Mouse (Mus musculus): ENCODE data around the gene Rrm2.

Rrm2 gene

DNA sequence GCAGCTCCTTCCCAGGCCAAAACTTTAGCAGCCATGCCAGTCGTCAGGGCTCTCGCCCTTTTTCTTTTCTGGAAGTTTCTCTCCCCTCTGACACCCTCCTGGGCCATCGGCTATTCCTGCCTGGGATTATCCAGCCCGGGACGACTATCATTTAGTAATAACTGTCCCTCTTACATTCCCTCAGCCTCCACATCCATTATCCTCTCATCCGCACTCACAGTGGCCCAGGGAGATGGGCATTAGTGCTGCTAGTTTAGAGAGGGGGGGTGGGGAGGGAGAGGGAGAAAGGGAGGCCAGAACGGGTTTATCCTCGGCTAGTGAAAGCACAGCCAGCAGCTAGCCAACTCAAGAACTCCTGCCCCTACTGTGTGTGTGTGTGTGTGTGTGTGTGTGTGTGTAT, 39.3 kb downstream of the Rrm2 start:
- DNase-seq (ENCODE audit: low spot score in 2 of 2) = no peak

GRCm38 (mm10) chr12:24750521-24750920, 42.5 kb downstream of the Rrm2 start:
- no peak for DNase-seq (ENCODE audit: low spot score in 2 of 2)

DNA sequence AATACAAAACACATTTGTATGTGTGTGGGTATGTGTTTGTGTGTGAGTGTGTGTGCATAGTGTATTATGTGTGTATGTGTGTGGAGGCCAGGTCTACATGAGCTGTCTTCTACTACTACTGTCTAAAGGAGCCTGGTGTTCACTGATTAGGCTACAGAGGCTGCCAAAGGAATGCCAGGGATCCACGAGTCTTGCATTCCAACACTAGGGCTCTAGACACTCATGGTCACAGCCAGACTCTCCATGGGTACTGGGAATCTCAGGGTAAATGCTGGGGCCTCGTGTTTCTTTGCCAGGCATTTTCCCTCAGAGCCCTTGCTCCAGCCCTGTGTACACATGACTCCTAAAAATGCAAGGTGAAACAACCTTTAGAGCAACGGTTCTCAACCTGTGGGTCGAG, 45.6 kb downstream of the Rrm2 start:
- DNase-seq (ENCODE audit: low spot score in 2 of 2) = no peak

GRCm38 (mm10) chr12:24754693-24755092, 46.7 kb downstream of the Rrm2 start:
- no peak for DNase-seq (ENCODE audit: low spot score in 2 of 2)

DNA sequence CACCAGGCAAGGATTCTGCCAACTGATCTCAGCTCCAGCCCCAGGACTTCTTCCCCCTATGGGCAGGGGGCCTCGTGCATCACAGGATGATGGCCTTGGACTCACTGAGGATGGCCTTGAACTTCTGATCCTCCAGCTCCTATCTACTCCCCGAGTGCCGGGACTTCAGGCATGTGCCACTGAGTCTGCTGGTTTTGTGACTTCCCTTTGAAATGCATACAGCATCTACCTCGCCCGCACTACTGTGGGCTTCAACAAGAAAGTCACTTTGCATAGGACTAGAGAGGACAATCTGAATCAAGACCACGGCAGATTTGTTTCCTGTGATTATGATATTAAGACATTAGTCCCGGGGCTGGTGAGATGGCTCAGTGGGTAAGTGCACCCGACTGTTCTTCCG, 47.4 kb downstream of the Rrm2 start:
- no peak for DNase-seq (ENCODE audit: low spot score in 2 of 2)

- DNase-seq (ENCODE audit: low spot score in 2 of 2) = no peak
Measured at GRCm38 (mm10) chr12:24757387-24757786, 49.3 kb downstream of the Rrm2 start.

DNA sequence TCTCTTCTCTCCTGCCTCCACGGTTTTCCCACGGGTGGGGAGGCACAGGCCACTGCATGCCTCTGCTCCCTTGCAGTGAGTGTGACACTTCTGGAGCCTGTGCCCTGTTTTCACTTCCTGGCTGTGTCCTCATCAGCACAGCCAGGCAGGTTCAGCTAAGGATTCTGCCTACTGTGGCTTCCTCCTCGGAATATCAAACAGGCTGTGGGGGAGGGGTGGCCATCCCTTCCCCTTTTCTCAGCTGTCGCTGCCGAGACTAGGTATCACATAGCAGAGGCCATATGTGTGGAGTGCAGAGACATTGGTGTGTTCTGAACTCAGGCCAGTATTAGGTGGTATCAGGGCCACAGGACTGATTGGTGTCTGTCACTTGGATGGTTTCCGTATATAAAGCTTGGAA, 50.3 kb downstream of the Rrm2 start:
- DNase-seq (ENCODE audit: low spot score in 2 of 2) = peak; percentile 6 to 28

DNA sequence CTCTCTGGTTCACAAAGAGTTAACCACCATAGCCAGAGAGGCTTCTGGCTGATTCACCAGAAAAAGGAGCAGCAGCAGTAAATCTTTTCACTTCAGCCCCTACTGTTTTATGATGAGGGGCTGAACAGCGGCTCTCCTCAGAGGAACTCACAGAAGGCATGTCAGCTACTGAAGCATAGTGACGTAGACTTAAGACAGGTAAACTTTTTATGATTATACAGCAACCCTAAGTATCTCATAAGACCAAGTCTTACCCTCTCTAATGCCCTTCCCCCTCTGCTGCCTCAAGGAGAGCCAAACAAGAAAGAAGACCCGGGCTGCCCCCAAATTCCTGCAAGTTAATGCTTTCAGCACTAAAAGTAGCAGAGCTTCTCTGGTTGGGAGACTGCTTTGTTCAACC, 54.2 kb downstream of the Rrm2 start:
- DNase-seq (ENCODE audit: low spot score in 2 of 2) = no peak

All from right cerebral cortex, adult 2 months (tissue).